Mouse (Mus musculus) midbrain, embryonic 10.5 days (tissue): Measurements from ENCODE around the gene Krtap19-3. TPM values are rescaled to one million over a fixed set of nuclear protein-coding genes. Genes with fewer than 3 reads are reported as not detected.

Experiments used
- DNase-seq: peaks from one replicate; pipeline ENCODE4 v3.0.0-alpha.2; 2017; ENCODE audit warnings: low spot score
- H3K27ac ChIP-seq: fragments of 300-500 bp; sonication (generic); replicated peaks from 2 replicates; pipeline ENCODE4 v1.5.1; 2016; ENCODE audit warnings: mild to moderate bottlenecking
- H3K27me3 ChIP-seq: fragments of 300-500 bp; sonication (generic); 2 replicates; pipeline ENCODE4 v1.6.1; 2016; ENCODE audit warnings: low read depth, mild to moderate bottlenecking; ENCODE audit not compliant: poor library complexity, severe bottlenecking
- H3K36me3 ChIP-seq: fragments of 300-500 bp; sonication (generic); 2 replicates; pipeline ENCODE4 v1.6.1; 2016; ENCODE audit warnings: mild to moderate bottlenecking, moderate library complexity
- H3K4me1 ChIP-seq: fragments of 300-500 bp; sonication (generic); 2 replicates; pipeline ENCODE4 v1.6.1; 2016
- H3K4me3 ChIP-seq: fragments of 300-500 bp; sonication (generic); 2 replicates; pipeline ENCODE4 v1.5.1; 2016; ENCODE audit warnings: mild to moderate bottlenecking, moderate library complexity
- H3K9me3 ChIP-seq: fragments of 300-500 bp; sonication (generic); replicated peaks from 2 replicates; pipeline ENCODE4 v1.6.1; 2016; ENCODE audit warnings: mild to moderate bottlenecking
- WGBS: fragments of 180-500 bp; shearing (Covaris S2); methylation state at CpG from one replicate; pipeline ENCODE4 v1.1.7; 2016; 5-methylcytosine and 5-hydroxymethylcytosine counted together
- polyA plus RNA-seq: library from polyadenylated mRNA; unstranded; fragments of >200 nt; fragmentation: Nextera tagmentation; extraction: Ambion mirVana; gene quantifications from 2 replicates; pipeline ENCODE4 v1.2.1, GENCODE M21; 2016

The Krtap19-3 gene
- polyA plus RNA-seq, result not detected in 2 replicates

DNA sequence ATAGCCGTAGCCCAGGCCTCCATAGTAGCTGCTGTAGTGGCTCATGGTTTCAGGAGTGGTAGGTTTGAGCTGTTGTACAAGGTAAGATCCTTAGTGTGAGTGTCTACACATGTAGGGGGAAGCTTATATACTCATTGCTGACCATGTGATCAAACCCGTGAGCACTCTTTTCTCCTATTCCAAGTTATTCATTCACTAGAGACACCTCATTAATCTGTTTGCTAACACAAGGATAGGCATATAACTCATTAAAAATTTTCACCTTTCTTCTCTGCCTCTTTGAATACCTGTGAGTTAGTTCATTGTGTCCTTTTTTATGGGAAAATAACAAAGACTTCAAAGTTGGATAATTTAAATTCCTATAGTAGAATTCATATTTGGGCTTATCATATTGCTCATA lies at the start of gene Krtap19-3:
Gene Krtap19-3 (minus strand): TSS at position 101 of the 400 bp plus-strand sequence.
- Histone ChIP-seq H3K27ac (no peak within 1 kb of the TSS), H3K4me1 (no peaks in the 10 kb centered on the region), H3K27me3 (no peaks in the 10 kb centered on the region), H3K9me3 (no peaks in the 10 kb centered on the region), H3K36me3 (no peaks in the 10 kb centered on the region), H3K4me3 (no peak within 1 kb of the TSS)
- whole genome bisulfite sequencing, result 89% methylated on average over 2 of the region's 2 CpGs
- no peak for DNase-seq

DNA sequence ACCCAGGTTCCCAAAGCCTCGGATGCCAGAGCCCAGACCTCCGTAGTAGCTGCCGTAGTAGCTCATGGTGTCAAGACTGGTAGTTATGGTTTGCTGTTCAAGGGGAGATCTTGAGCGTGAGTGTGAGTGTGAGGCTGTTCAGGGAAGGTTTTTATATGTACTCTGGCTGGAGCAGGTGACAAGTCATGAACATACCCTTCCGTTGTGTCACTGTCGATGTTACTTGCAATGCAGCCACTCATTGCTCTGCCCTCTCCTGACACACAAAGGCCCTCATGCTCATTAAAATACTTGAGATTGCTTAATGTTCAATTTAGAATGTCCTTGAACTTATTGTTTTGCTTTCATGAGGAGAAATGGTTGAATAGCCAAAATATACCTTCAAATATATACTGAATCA lies 18.5 kb upstream of the Krtap19-3 start, which contains the start of gene Krtap19-5:
Gene Krtap19-5 (minus strand): TSS at position 101 of the 400 bp plus-strand sequence.
- Histone ChIP-seq H3K4me3 (no peak within 1 kb of the TSS), H3K9me3 (no peaks in the 10 kb centered on the region), H3K27me3 (no peaks in the 10 kb centered on the region), H3K4me1 (no peaks in the 10 kb centered on the region), H3K27ac (no peak within 1 kb of the TSS), H3K36me3 (no peaks in the 10 kb centered on the region)
- DNase-seq, result no peak
- 96% methylated on average over 6 of the region's 6 CpGs for WGBS

DNA sequence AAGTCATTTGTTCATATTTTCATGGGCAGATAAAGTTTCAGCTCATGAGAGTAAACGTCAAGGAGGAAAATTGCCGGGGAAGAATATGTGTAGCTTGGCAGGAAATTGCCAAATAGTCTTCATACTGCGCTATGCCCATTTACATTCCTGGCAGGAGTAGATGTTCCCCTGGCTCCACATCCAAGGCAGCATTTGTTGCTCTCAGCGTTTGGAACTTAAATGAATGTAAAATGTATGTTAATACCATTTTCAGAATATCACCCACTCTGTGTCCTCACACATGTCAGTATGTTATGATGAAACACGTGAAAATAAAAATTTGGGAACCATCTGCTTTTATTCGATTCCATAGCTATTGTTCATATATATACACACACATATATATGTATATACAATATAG lies 9.0 kb upstream of the Krtap19-3 start:
- Histone ChIP-seq H3K9me3 (no peaks in the 10 kb centered on the region), H3K36me3 (no peaks in the 10 kb centered on the region), H3K4me1 (no peaks in the 10 kb centered on the region), H3K4me3 (no peak overlapping the region), H3K27me3 (no peaks in the 10 kb centered on the region), H3K27ac (no peak overlapping the region)
- DNase-seq, result no peak
- WGBS, result 93% methylated on average over 6 of the region's 6 CpGs

DNA sequence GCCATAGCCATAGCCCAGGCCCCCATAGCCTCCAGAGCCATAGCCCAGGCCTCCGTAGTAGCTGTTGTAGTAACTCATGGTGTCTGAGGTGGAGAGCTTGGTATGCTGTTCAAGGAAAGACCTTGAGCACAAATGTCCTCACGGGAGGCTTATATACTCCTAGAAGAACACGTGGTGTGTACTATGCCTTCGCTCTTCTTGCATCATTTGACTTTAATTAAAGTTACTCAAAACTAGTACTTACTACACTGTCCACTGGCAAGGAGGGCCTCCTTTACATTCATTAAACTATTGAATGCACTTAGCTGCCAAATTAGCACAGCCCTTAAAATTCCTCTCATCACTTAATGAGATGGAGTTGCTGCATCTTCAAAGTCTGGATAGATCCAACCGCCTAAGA lies 7.2 kb upstream of the Krtap19-3 start, which contains the start of gene Krtap19-4:
Gene Krtap19-4 (minus strand): TSS at position 101 of the 400 bp plus-strand sequence.
- no peak for DNase-seq
- Histone ChIP-seq H3K27ac (no peak within 1 kb of the TSS), H3K27me3 (no peaks in the 10 kb centered on the region), H3K36me3 (no peaks in the 10 kb centered on the region), H3K4me3 (no peak within 1 kb of the TSS), H3K4me1 (no peaks in the 10 kb centered on the region), H3K9me3 (no peaks in the 10 kb centered on the region)
- 93% methylated on average over 5 of the region's 5 CpGs for WGBS

DNA sequence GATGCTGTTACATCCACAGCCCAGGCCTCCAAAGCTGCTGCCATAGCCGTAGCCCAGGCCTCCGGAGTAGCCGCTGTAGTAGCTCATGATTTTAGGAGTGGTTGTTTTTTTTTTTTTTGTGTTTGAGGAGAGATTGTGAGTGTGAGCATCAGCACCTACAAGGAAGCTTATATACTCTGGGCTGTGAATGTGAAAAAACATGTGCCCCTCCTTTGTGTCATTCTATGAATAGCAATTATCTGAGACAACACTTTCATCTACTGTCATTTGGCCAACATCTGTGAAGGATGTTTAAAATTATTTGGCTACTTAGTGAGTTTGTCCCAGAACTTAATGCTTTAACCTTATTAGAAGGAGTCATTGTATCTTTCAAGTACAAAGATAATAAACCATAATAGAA lies 3.7 kb downstream of the Krtap19-3 start, which contains the start of gene Krtap19-2:
Gene Krtap19-2 (minus strand): TSS at position 101 of the 400 bp plus-strand sequence.
- DNase-seq, result no peak
- WGBS, result 94% methylated on average over 3 of the region's 3 CpGs

DNA sequence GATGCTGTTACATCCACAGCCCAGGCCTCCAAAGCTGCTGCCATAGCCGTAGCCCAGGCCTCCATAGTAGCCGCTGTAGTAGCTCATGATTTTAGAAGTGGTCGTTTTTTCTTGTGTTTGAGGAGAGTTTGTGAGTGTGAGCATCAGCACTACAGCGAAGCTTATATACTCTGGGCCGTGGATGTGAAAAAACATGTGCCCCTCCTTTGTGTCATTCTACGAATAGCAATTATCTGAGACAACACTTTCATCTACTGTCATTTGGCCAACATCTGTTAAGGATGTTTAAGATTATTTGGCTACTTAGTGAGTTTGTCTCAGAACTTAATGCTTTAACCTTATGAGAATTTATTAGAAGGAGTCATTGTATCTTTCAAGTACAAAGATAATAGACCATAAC lies 8.5 kb downstream of the Krtap19-3 start, which contains the start of gene Krtap19-1:
Gene Krtap19-1 (minus strand): TSS at position 101 of the 400 bp plus-strand sequence.
- DNase-seq, result no peak
- Histone ChIP-seq H3K4me1 (no peaks in the 10 kb centered on the region), H3K36me3 (no peaks in the 10 kb centered on the region), H3K27ac (no peak within 1 kb of the TSS), H3K9me3 (no peaks in the 10 kb centered on the region), H3K27me3 (no peaks in the 10 kb centered on the region), H3K4me3 (no peak within 1 kb of the TSS)
- 94% methylated on average over 6 of the region's 6 CpGs for WGBS

More for the DNA sequence above, 3.7 kb downstream of the Krtap19-3 start, which contains the start of gene Krtap19-2:
- no peaks in the 10 kb centered on the region for H3K27me3 ChIP-seq
- H3K27ac ChIP-seq, result no peak within 1 kb of the TSS
- H3K4me1 ChIP-seq, result no peaks in the 10 kb centered on the region
- H3K4me3 ChIP-seq, result no peak within 1 kb of the TSS
- no peaks in the 10 kb centered on the region for H3K36me3 ChIP-seq
- no peaks in the 10 kb centered on the region for H3K9me3 ChIP-seq

DNA sequence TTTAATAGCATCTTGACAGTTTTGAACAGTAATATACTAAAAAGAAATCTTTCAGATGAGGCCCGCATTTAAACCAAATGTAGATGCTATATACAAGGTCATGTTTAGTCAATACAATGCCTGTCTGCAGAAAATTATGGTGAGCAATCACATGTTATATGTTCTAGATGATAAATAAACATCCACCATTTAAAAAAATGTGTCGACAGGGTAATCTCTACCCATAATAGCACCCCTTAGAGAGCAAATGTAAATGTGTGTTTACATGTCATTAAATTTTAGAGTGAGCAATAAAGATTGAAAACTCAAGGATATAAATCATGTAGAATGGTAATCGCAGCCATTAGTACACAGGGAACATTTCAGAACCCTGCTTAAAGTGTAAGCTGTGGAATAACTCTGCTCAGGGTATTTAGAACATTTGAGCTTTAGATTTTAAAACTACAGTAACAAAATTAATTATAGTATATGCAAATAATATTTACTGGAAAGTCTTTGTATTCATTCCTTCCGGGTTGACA lies 12.9 kb downstream of the Krtap19-3 start:
- Histone ChIP-seq H3K27me3 (no peaks in the 10 kb centered on the region), H3K36me3 (no peaks in the 10 kb centered on the region), H3K4me1 (no peaks in the 10 kb centered on the region), H3K9me3 (no peaks in the 10 kb centered on the region), H3K4me3 (no peak overlapping the region), H3K27ac (no peak overlapping the region)
- DNase-seq, result no peak
- WGBS, result 91% methylated on average over 4 of the region's 4 CpGs

DNA sequence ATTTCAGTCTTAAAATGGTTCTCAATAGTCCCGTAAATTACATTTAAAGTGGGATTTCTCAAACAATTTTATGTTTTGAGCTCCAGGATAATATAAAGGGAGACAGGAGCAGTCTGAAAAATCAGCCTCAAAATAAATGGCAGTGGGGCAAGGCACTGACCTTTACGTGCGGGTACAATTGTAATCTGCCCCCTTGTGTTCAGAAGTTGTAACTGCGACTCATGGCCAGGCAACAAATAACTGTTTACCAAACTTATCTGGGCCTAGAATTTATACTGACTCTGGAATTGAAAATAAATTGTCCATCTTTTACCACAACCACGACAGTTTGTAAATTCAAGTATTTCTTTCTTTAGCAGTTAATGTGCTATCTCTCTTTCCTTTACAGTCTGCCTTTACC lies 26.4 kb downstream of the Krtap19-3 start:
- Histone ChIP-seq H3K4me1 (no peaks in the 10 kb centered on the region), H3K9me3 (no peaks in the 10 kb centered on the region), H3K4me3 (no peak overlapping the region), H3K27me3 (no peaks in the 10 kb centered on the region), H3K36me3 (no peaks in the 10 kb centered on the region), H3K27ac (no peak overlapping the region)
- 11% methylated on average over 5 of the region's 5 CpGs for WGBS
- no peak for DNase-seq

DNA sequence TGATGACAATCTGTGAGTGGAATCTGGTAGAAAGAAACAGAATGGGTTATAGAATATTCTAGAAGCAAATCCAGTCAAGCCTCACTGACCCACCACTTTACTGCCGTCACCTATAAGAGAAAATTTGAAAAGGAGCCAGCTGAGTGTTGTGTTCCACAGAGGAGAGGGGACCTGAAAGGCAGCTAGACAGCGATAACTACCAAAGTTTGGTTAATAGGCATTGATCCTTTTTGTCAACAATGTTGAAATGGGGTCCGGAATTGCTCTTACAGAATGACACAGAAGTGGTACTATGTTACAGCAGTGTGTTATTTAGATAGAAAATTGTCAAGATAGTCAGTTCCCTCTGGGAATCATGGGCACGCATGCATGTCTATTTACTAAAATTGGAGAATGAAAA lies 29.3 kb downstream of the Krtap19-3 start:
- 89% methylated on average over 4 of the region's 4 CpGs for WGBS
- DNase-seq, result no peak
- Histone ChIP-seq H3K27me3 (no peaks in the 10 kb centered on the region), H3K4me1 (no peaks in the 10 kb centered on the region), H3K36me3 (no peaks in the 10 kb centered on the region), H3K27ac (no peak overlapping the region), H3K9me3 (no peaks in the 10 kb centered on the region), H3K4me3 (no peak overlapping the region)

DNA sequence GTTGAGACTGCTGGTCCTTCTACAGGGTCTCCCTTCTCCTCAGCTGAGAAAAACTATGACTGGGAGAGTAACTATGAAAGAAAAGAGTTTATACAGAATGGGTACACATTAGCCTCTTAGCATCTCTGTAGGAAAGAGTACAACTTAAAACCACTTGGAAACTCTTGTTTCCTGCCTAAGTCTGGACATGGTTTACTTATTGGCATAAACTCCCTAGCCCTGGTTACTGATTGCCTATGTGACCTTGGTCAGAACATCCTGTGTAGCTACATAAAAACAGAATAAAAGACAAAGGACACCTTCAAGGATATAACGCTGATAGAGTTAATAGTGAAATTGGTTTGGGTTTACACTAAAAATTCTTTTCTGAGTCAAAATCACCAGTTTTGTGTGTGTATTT lies 30.5 kb downstream of the Krtap19-3 start:
- no peak for DNase-seq
- Histone ChIP-seq H3K4me1 (no peaks in the 10 kb centered on the region), H3K4me3 (no peak overlapping the region), H3K36me3 (no peaks in the 10 kb centered on the region), H3K27me3 (no peaks in the 10 kb centered on the region), H3K27ac (no peak overlapping the region), H3K9me3 (no peaks in the 10 kb centered on the region)
- WGBS, result 95% methylated on average over 1 of the region's 1 CpGs

Other genes with a start within 250 kb of the Krtap19-3 start
- gene Krtap26-1, start 230.2 kb downstream of the Krtap19-3 start, polyA plus RNA-seq, result not detected in 2 replicates
- not detected in 2 replicates for gene Krtap27-1, start 206.4 kb downstream of the Krtap19-3 start, polyA plus RNA-seq
- gene 2310061N02Rik, start 170.1 kb downstream of the Krtap19-3 start, polyA plus RNA-seq, result not detected in 2 replicates
- gene Krtap13-1, start 149.2 kb downstream of the Krtap19-3 start, polyA plus RNA-seq, result not detected in 2 replicates
- not detected in 2 replicates for gene Krtap13, start 126.4 kb downstream of the Krtap19-3 start, polyA plus RNA-seq
- gene 2310034C09Rik, start 119.2 kb downstream of the Krtap19-3 start, polyA plus RNA-seq, result not detected in 2 replicates
- gene 2310057N15Rik, start 103.8 kb downstream of the Krtap19-3 start, polyA plus RNA-seq, result not detected in 2 replicates
- gene Gm5965, start 100.1 kb downstream of the Krtap19-3 start, polyA plus RNA-seq, result not detected in 2 replicates
- gene Gm20741, start 65.8 kb downstream of the Krtap19-3 start, polyA plus RNA-seq, result not detected in 2 replicates
- not detected in 2 replicates for gene Krtap15, start 57.8 kb downstream of the Krtap19-3 start, polyA plus RNA-seq
- not detected in 2 replicates for gene Krtap14, start 51.9 kb downstream of the Krtap19-3 start, polyA plus RNA-seq
- not detected in 2 replicates for gene Krtap19-1, start 8.6 kb downstream of the Krtap19-3 start, polyA plus RNA-seq
- not detected in 2 replicates for gene Krtap19-2, start 3.8 kb downstream of the Krtap19-3 start, polyA plus RNA-seq
- not detected in 2 replicates for gene Krtap19-4, start 7.1 kb upstream of the Krtap19-3 start, polyA plus RNA-seq
- gene Krtap19-5, start 18.4 kb upstream of the Krtap19-3 start, polyA plus RNA-seq, result not detected in 2 replicates
- gene Krtap19-9b, start 54.2 kb upstream of the Krtap19-3 start, polyA plus RNA-seq, result not detected in 2 replicates
- not detected in 2 replicates for gene Krtap16-3, start 84.8 kb upstream of the Krtap19-3 start, polyA plus RNA-seq
- not detected in 2 replicates for gene Krtap22-2, start 132.7 kb upstream of the Krtap19-3 start, polyA plus RNA-seq
- not detected in 2 replicates for gene Gm10229, start 137.2 kb upstream of the Krtap19-3 start, polyA plus RNA-seq
- gene Krtap6-1, start 153.7 kb upstream of the Krtap19-3 start, polyA plus RNA-seq, result not detected in 2 replicates
- not detected in 2 replicates for gene Gm10228, start 163.4 kb upstream of the Krtap19-3 start, polyA plus RNA-seq
- gene Krtap6-5, start 169.8 kb upstream of the Krtap19-3 start, polyA plus RNA-seq, result not detected in 2 replicates
- not detected in 2 replicates for gene 1110025L11Rik, start 186.0 kb upstream of the Krtap19-3 start, polyA plus RNA-seq
- not detected in 2 replicates for gene Krtap6-3, start 206.0 kb upstream of the Krtap19-3 start, polyA plus RNA-seq